Mouse (Mus musculus) frontal cortex, postnatal 36 days (tissue): ENCODE measurements around the gene Tmem72.

Experiments
- DNase-seq, 2 experiments: peaks; one replicate each; pipeline ENCODE4 v3.0.0; 2022; ENCODE audit warnings: low spot score in 2 of 2

Gene Tmem72

GRCm38 (mm10) chr6:116649811-116650210, 66.9 kb downstream of the Tmem72 start:
- no peak for DNase-seq

GRCm38 (mm10) chr6:116647763-116648162, 69.0 kb downstream of the Tmem72 start:
- DNase-seq = no peak

GRCm38 (mm10) chr6:116644335-116644734, 72.4 kb downstream of the Tmem72 start:
- no peak for DNase-seq

- no peak for DNase-seq
These were observed 72.8 kb downstream of the Tmem72 start for GRCm38 (mm10) chr6:116643881-116644280.

- peak; percentile 71 to 81 for DNase-seq
These were observed 73.8 kb downstream of the Tmem72 start for GRCm38 (mm10) chr6:116642942-116643341.

- no peak for DNase-seq
These were observed 77.0 kb downstream of the Tmem72 start for GRCm38 (mm10) chr6:116639663-116640062.

GRCm38 (mm10) chr6:116638871-116639270, 77.8 kb downstream of the Tmem72 start:
- DNase-seq = no peak

- no peak for DNase-seq
These were observed 79.2 kb downstream of the Tmem72 start for GRCm38 (mm10) chr6:116637496-116637895.

GRCm38 (mm10) chr6:116636581-116637235, 80.0 kb downstream of the Tmem72 start:
- DNase-seq = no peak

- DNase-seq = no peak
These were observed 81.2 kb downstream of the Tmem72 start for GRCm38 (mm10) chr6:116635251-116636180.

GRCm38 (mm10) chr6:116633741-116634695, 82.7 kb downstream of the Tmem72 start:
- DNase-seq = no peak

- DNase-seq = peak; percentile 67 to 83
These were observed 84.6 kb downstream of the Tmem72 start for GRCm38 (mm10) chr6:116632129-116632528.

GRCm38 (mm10) chr6:116629766-116630165, 86.9 kb downstream of the Tmem72 start:
- DNase-seq = no peak
